Mouse (Mus musculus) cerebellum, adult 2 months (tissue): ENCODE data around the gene Pyroxd1. TPM values are rescaled to one million over a fixed set of nuclear protein-coding genes. Genes with fewer than 3 reads are reported as not detected.

Experiments used
- DNase-seq, 2 experiments: peaks; one replicate each; pipeline ENCODE4 v3.0.0; 2021
- H3K27ac ChIP-seq: fragments of 200-500 bp; 2 replicates; pipeline ENCODE4 v1.5.1; 2012; ENCODE audit warnings: low read length, control low read depth, inconsistent platforms; ENCODE audit not compliant: insufficient read depth
- H3K27me3 ChIP-seq: fragments of 200-500 bp; 2 replicates; pipeline ENCODE4 v1.6.1; 2012; ENCODE audit warnings: inconsistent platforms, mild to moderate bottlenecking, low read length, moderate library complexity; ENCODE audit not compliant: control insufficient read depth, insufficient read depth
- H3K4me1 ChIP-seq: fragments of 200-500 bp; 2 replicates; pipeline ENCODE4 v1.6.1; 2011; ENCODE audit warnings: low read length; ENCODE audit not compliant: control insufficient read depth, insufficient read depth
- H3K4me3 ChIP-seq: fragments of 200-500 bp; replicated peaks from 2 replicates; pipeline ENCODE3; 2011; ENCODE audit warnings: mild to moderate bottlenecking, low read depth, low read length, control low read depth; ENCODE audit not compliant: insufficient read depth
- CTCF ChIP-seq: fragments of 200-500 bp; IDR thresholded peaks from 2 replicates; pipeline ENCODE4 v1.5.1; 2011; ENCODE audit warnings: low read depth, mild to moderate bottlenecking, control low read depth, low read length, moderate library complexity, borderline replicate concordance; ENCODE audit not compliant: insufficient read depth
- POLR2A ChIP-seq: fragments of 200-500 bp; IDR thresholded peaks from 2 replicates; pipeline ENCODE4 v1.6.1; 2011; ENCODE audit warnings: low read length, control low read depth, borderline replicate concordance; ENCODE audit not compliant: insufficient read depth
- WGBS: fragments of 180-500 bp; shearing (Covaris S2); methylation state at CpG from one replicate; pipeline ENCODE4 v1.1.7; 2018; 5-methylcytosine and 5-hydroxymethylcytosine counted together
- polyA plus RNA-seq: library from polyadenylated mRNA; depleted of rRNA; stranded (reverse); fragments of >200 nt; gene quantifications from 2 replicates; pipeline ENCODE4 v1.2.3, GENCODE M21; 2012

Pyroxd1 gene
- polyA plus RNA-seq, 1 experiment, result 10.9 TPM

DNA sequence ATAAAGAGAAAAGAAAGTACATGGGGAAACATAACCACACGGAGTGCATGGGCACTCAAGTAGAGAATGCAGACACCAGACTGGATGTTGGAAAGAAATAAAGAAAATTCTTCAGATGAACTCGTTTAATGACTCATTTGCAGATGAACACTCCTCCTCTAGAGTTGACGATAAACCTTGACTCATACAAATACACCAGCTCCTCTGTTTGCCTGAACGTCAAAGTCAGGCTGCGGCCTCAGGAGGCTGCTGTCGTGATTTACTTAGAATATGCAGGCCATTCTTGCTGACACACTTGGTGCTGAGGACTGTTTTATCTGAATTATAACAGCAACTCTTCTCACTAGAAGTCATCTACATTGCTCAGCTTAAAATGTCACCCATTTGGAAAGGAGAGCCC lies 16.6 kb downstream of the Pyroxd1 start:
- Histone ChIP-seq H3K4me1 (no peaks in the 10 kb centered on the region), H3K27me3 (no peaks in the 10 kb centered on the region), H3K27ac (no peak overlapping the region), H3K4me3 (no peak overlapping the region)
- DNase-seq, result no peak
- WGBS, result 91% methylated on average over 6 of the region's 6 CpGs
- TF ChIP-seq CTCF, result no peak

GRCm38 (mm10) chr6:142363019-142363576 lies 17.6 kb downstream of the Pyroxd1 start:
- no peak overlapping the region for H3K4me3 ChIP-seq
- WGBS, result 46% methylated on average over 9 of the region's 9 CpGs
- no peaks in the 10 kb centered on the region for H3K27me3 ChIP-seq
- H3K4me1 ChIP-seq, result no peaks in the 10 kb centered on the region
- no peak overlapping the region for H3K27ac ChIP-seq
- TF ChIP-seq CTCF (peak; percentile 35; the same call in 1 of the 2 replicates), POLR2A (no peak)
- DNase-seq, result no peak

GRCm38 (mm10) chr6:142365742-142366472 lies 20.5 kb downstream of the Pyroxd1 start:
- no peaks in the 10 kb centered on the region for H3K4me1 ChIP-seq
- H3K27me3 ChIP-seq, result no peaks in the 10 kb centered on the region
- H3K4me3 ChIP-seq, result no peak overlapping the region
- 91% methylated on average over 8 of the region's 8 CpGs for WGBS
- TF ChIP-seq POLR2A (no peak), CTCF (no peak)
- no peak overlapping the region for H3K27ac ChIP-seq
- no peak for DNase-seq

GRCm38 (mm10) chr6:142366473-142367018 lies 21.1 kb downstream of the Pyroxd1 start:
- DNase-seq, result no peak
- Histone ChIP-seq H3K27me3 (no peaks in the 10 kb centered on the region), H3K27ac (no peak overlapping the region), H3K4me1 (no peaks in the 10 kb centered on the region), H3K4me3 (no peak overlapping the region)
- 89% methylated on average over 10 of the region's 10 CpGs for WGBS
- no peak for TF ChIP-seq CTCF
- no peak for TF ChIP-seq POLR2A

DNA sequence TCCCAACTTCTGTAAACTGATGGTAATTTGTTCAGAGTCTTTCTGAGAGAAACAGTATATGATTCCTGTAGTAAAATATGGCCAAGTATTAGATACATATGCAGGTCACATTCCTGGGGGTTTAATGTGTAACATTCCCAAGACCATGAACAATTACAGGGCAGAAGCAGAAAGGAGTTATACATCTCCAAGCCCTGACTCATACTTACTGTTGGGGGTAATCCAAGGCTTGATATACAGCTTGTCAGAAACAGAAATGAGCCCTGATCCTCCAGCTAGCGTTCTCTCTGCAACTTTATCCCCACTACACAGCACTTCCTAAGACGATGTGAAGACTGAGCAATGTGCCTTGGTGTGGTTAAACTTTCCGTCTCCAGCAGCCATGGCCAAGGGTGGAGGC lies 22.1 kb downstream of the Pyroxd1 start:
- Histone ChIP-seq H3K4me1 (no peaks in the 10 kb centered on the region), H3K27me3 (no peaks in the 10 kb centered on the region), H3K27ac (no peak overlapping the region), H3K4me3 (no peak overlapping the region)
- no peak for DNase-seq
- TF ChIP-seq CTCF (no peak), POLR2A (no peak)
- WGBS, result 98% methylated on average over 3 of the region's 3 CpGs

DNA sequence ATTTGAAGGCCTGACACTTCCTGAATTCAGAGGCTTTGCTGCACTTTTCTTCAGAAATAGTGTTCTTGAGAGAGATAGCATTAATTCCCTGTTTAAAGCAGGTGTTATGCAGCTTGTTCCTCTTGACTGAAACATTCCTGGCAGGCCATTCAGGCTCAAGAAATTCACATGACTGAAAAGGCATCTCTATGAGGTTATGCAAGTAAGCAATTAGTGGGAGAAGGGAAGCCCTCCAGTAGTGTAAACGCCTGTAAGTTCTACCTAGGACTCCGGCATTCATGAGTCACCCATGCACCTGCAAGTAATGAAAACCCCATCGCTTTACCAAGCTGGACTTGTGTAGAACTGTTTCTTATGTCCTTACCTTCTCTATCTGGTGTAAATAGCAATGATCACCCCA lies 24.1 kb downstream of the Pyroxd1 start:
- no peaks in the 10 kb centered on the region for H3K4me1 ChIP-seq

DNA sequence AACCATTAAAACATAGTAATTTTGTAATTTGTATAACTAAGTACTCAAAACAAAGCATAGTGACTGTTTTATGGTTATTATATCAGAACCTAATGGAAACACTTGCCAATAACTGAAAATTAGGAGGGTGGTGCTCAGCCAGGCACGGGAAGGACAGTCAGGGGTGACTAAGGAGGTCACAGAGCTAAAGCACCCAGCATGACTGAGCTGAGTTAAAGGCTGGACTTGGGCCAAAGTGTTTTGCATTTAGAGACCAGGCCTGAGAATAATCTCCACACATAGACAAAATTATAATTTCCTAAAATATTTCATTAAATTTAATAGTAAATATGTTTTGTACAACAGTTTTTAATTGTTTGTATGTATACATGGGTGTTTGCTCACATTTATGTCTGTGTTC lies 31.6 kb downstream of the Pyroxd1 start:
- WGBS, result 15% methylated on average over 1 of the region's 1 CpGs

More for the DNA sequence above, 24.1 kb downstream of the Pyroxd1 start:
- no peak overlapping the region for H3K4me3 ChIP-seq
- WGBS, result 93% methylated on average over 3 of the region's 3 CpGs
- no peak for DNase-seq
- no peaks in the 10 kb centered on the region for H3K27me3 ChIP-seq
- no peak overlapping the region for H3K27ac ChIP-seq
- TF ChIP-seq POLR2A (no peak), CTCF (no peak)

DNA sequence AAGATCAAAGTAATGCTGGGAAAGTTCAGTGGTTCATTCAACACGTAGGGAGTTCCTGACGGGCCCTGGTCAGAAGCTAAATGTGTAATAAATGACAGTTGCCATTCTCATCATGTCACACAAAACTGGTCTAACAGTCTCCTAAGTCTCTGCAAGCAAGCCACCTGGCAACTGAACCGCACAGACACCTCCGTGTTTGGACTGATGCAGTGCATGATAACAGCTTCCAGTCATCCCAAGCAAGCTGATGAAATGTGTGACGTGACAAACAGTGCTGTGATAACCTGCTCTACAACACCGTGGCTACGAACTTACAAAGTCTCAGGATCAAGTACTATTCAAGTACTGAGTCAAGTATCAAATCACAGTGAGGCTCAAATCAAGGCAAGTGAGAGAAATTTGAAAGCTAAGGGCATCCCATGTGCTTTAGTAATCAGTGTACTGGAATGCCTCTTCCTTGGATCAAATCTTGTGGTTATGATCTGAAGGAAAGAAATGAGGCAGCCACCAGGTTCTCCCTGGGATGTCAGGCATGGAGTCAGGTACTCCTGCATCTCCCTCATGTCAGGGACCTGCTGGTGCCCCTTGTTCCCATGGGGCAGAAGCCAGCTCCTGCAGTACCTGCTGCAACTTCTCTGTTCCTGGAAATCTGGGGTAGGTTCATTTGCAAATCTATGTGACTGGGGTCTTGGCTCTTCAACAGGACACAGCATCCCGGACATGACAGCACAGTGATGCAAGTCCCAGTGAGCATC lies 33.3 kb downstream of the Pyroxd1 start:
- 92% methylated on average over 8 of the region's 8 CpGs for WGBS
- Histone ChIP-seq H3K4me3 (no peak overlapping the region), H3K4me1 (no peaks in the 10 kb centered on the region), H3K27ac (no peak overlapping the region), H3K27me3 (no peaks in the 10 kb centered on the region)
- TF ChIP-seq CTCF (no peak), POLR2A (no peak)
- no peak for DNase-seq

More for the DNA sequence above, 31.6 kb downstream of the Pyroxd1 start:
- H3K4me1 ChIP-seq, result no peaks in the 10 kb centered on the region
- no peak overlapping the region for H3K27ac ChIP-seq
- no peak overlapping the region for H3K4me3 ChIP-seq
- no peak for TF ChIP-seq POLR2A
- no peak for TF ChIP-seq CTCF
- H3K27me3 ChIP-seq, result no peaks in the 10 kb centered on the region
- no peak for DNase-seq
